Mouse (Mus musculus) heart, adult 2 months (tissue): Measurements from ENCODE around the gene Gm19426.

ENCODE experiments used
- CTCF ChIP-seq: fragments of 200-600 bp; IDR thresholded peaks from 2 replicates; pipeline ENCODE4 v1.8.1; 2022; ENCODE audit warnings: antibody characterized with exemption, mild to moderate bottlenecking, moderate library complexity
- EP300 ChIP-seq: fragments of 200-500 bp; IDR thresholded peaks from 2 replicates; pipeline ENCODE4 v1.6.1; 2011; ENCODE audit warnings: low read depth, low read length, control low read depth; ENCODE audit not compliant: insufficient read depth
- POLR2A ChIP-seq: fragments of 200-500 bp; IDR thresholded peaks from 2 replicates; pipeline ENCODE4 v1.6.1; 2011; ENCODE audit warnings: mild to moderate bottlenecking, low read depth, low read length, control low read depth; ENCODE audit not compliant: insufficient read depth

GRCm38 (mm10) chr2:84773195-84773594 lies 29.7 kb upstream of the Gm19426 start:
- no peak for TF ChIP-seq EP300
- TF ChIP-seq CTCF = no peak
- TF ChIP-seq POLR2A = no peak
